Mouse (Mus musculus) limb, embryonic 12.5 days (tissue): ENCODE measurements around the gene Ifi214. TPM values are rescaled to one million over a fixed set of nuclear protein-coding genes. Genes with fewer than 3 reads are reported as not detected.

ENCODE experiments used
- microRNA-seq: library from miRNA; unstranded; fragments of <30 nt; microRNA quantifications from one replicate; pipeline ENCODE4, GENCODE M21; 2017
- polyA plus RNA-seq: library from polyadenylated mRNA; unstranded; fragments of >200 nt; fragmentation: Nextera tagmentation; extraction: Ambion mirVana; gene quantifications from 2 replicates; pipeline ENCODE4 v1.2.1, GENCODE M21; 2016

The Ifi214 gene
- polyA plus RNA-seq, 1 experiment from 2014 or later = not detected

Small RNA genes within 50 kb of the gene (microRNA-seq; reads per million reads assigned to microRNA genes)
- gene Gm44481 = not detected

Other genes starting within 250 kb of the Ifi214 start
- gene Ackr1, start 202.2 kb downstream of the Ifi214 start, polyA plus RNA-seq = 0.91 and 1.3 TPM in 2 replicates
- 1.1 and 1.5 TPM in 2 replicates for gene Aim2, start 185.1 kb downstream of the Ifi214 start, polyA plus RNA-seq
- gene Cadm3, start 168.3 kb downstream of the Ifi214 start, polyA plus RNA-seq = 0.50 and 0.61 TPM in 2 replicates
- not detected in 2 replicates for gene Ifi206, start 44.9 kb downstream of the Ifi214 start, polyA plus RNA-seq
- gene Ifi213, start 63.3 kb upstream of the Ifi214 start, polyA plus RNA-seq = not detected in 2 replicates
- gene Ifi209, start 95.0 kb upstream of the Ifi214 start, polyA plus RNA-seq = not detected in 2 replicates
- gene Ifi208, start 137.7 kb upstream of the Ifi214 start, polyA plus RNA-seq = not detected in 2 replicates
- gene Ifi207, start 205.8 kb upstream of the Ifi214 start, polyA plus RNA-seq = 0.29 and 0.36 TPM in 2 replicates
- 0.46 and 0.49 TPM in 2 replicates for gene Ifi204, start 231.0 kb upstream of the Ifi214 start, polyA plus RNA-seq